Mouse (Mus musculus) limb, embryonic 12.5 days (tissue): ENCODE measurements around the gene Exosc7. TPM values are rescaled to one million over a fixed set of nuclear protein-coding genes. Genes with fewer than 3 reads are reported as not detected.

ENCODE experiments used
- polyA plus RNA-seq: library from polyadenylated mRNA; unstranded; fragments of >200 nt; fragmentation: Nextera tagmentation; extraction: Ambion mirVana; gene quantifications from 2 replicates; pipeline ENCODE4 v1.2.1, GENCODE M21; 2016

The Exosc7 gene
- polyA plus RNA-seq, 1 experiment from 2014 or later, result 85.7 TPM

Other genes with a start within 250 kb of the Exosc7 start
- 107 and 109 TPM in 2 replicates for gene Zfp445, start 247.2 kb upstream of the Exosc7 start, polyA plus RNA-seq
- gene Zkscan7, start 227.5 kb upstream of the Exosc7 start, polyA plus RNA-seq, result 4.1 and 4.8 TPM in 2 replicates
- 34.4 and 35.8 TPM in 2 replicates for gene Zfp105, start 190.1 kb upstream of the Exosc7 start, polyA plus RNA-seq
- gene 1110059G10Rik, start 162.2 kb upstream of the Exosc7 start, polyA plus RNA-seq, result 32.7 and 34.8 TPM in 2 replicates
- 75.4 and 86.7 TPM in 2 replicates for gene Kif15, start 162.2 kb upstream of the Exosc7 start, polyA plus RNA-seq
- gene Tmem42, start 91.9 kb upstream of the Exosc7 start, polyA plus RNA-seq, result 15.9 and 19.5 TPM in 2 replicates
- 0.47 and 0.51 TPM in 2 replicates for gene Tgm4, start 78.5 kb upstream of the Exosc7 start, polyA plus RNA-seq
- gene Zdhhc3, start within 50 bp of the Exosc7 start, polyA plus RNA-seq, result 74.4 TPM in 2 replicates
- not detected in 2 replicates for gene Clec3b, start 37.7 kb downstream of the Exosc7 start, polyA plus RNA-seq
- 3.6 and 3.8 TPM in 2 replicates for gene Cdcp1, start 102.8 kb downstream of the Exosc7 start, polyA plus RNA-seq
- gene Tmem158, start 147.5 kb downstream of the Exosc7 start, polyA plus RNA-seq, result 15.3 and 17.0 TPM in 2 replicates